Mouse (Mus musculus) liver, embryonic 18 days (tissue): ENCODE results near the gene Slc18a2. TPM values are rescaled to one million over a fixed set of nuclear protein-coding genes. Genes with fewer than 3 reads are reported as not detected.

Source experiments
- polyA plus RNA-seq: library from polyadenylated mRNA; depleted of rRNA; stranded (reverse); fragments of >200 nt; gene quantifications from 2 replicates; pipeline ENCODE4 v1.2.3, GENCODE M21; 2012; rRNA removed

Gene Slc18a2
- 0.88 and 0.97 TPM in 2 replicates for polyA plus RNA-seq

GRCm38 (mm10) chr19:59260718-59261442 lies at the start of gene Slc18a2:
Gene Slc18a2, plus strand, starts transcription at chr19:59260896.

GRCm38 (mm10) chr19:59218991-59219390 lies 41.7 kb upstream of the Slc18a2 start, which contains the start of gene Kcnk18:
Gene Kcnk18, plus strand, starts transcription at chr19:59219214.

GRCm38 (mm10) chr19:59321990-59322389 lies 61.3 kb downstream of the Slc18a2 start, which contains the start of gene Rps12-ps3:
Gene Rps12-ps3, plus strand, starts transcription at chr19:59322290.

Other genes with a start within 250 kb of the Slc18a2 start
- 2.5 and 2.6 TPM in 2 replicates for gene Shtn1, start 184.8 kb upstream of the Slc18a2 start, polyA plus RNA-seq
- gene Vax1, start 90.8 kb upstream of the Slc18a2 start, polyA plus RNA-seq, result not detected in 2 replicates
- not detected in 2 replicates for gene Kcnk18, start 41.7 kb upstream of the Slc18a2 start, polyA plus RNA-seq
- 92.8 and 219 TPM in 2 replicates for gene Rps12-ps3, start 61.4 kb downstream of the Slc18a2 start, polyA plus RNA-seq
- gene Pdzd8, start 84.9 kb downstream of the Slc18a2 start, polyA plus RNA-seq, result 3.9 and 4.6 TPM in 2 replicates
- not detected in 2 replicates for gene Emx2, start 197.5 kb downstream of the Slc18a2 start, polyA plus RNA-seq